Mouse (Mus musculus): Measurements from ENCODE around the gene Cacna1d. TPM values are rescaled to one million over a fixed set of nuclear protein-coding genes. Genes with fewer than 3 reads are reported as not detected.

The Cacna1d gene
- polyA plus RNA-seq, 2 experiments: 4.9 to 13.0 TPM

- Histone ChIP-seq H3K9ac (ENCODE audit: low read depth, low read length, severe bottlenecking) (no peak overlapping the region), H3K27me3 (ENCODE audit: control insufficient read depth, insufficient read depth, low read length) (no peaks in the 10 kb centered on the region), H3K36me3 (ENCODE audit: control insufficient read depth, insufficient read depth, low read length) (no peaks in the 10 kb centered on the region), H3K4me1 (ENCODE audit: control insufficient read depth, insufficient read depth, low read length) (no peaks in the 10 kb centered on the region), H3K4me3 (replicated peaks; ENCODE audit: low read length) (no peak overlapping the region), H3K4me2 (replicated peaks; ENCODE audit: low read depth, low read length, severe bottlenecking) (no peak overlapping the region), H3K27ac (replicated peaks; ENCODE audit: low read depth, low read length) (no peak overlapping the region), H3K9me3 (ENCODE audit: control insufficient read depth, low read length) (no peaks in the 10 kb centered on the region)
- WGBS: 90% methylated on average over 11 of the region's 11 CpGs
- DNase-seq (ENCODE audit: low spot score) (no peak), ATAC-seq (ENCODE audit: low FRiP score, low read depth) (no peak)
- TF ChIP-seq POLR2A (IDR thresholded peaks at IDR 0.05; ENCODE audit: borderline replicate concordance, extremely low read depth, insufficient read depth, insufficient read length): no peak
Observed at GRCm38 (mm10) chr14:30166036-30166435, 325.2 kb downstream of the Cacna1d start.

- Histone ChIP-seq H3K4me3 (replicated peaks; ENCODE audit: low read length) (no peak overlapping the region), H3K27me3 (ENCODE audit: control insufficient read depth, insufficient read depth, low read length) (no peaks in the 10 kb centered on the region), H3K9ac (ENCODE audit: low read depth, low read length, severe bottlenecking) (no peak overlapping the region), H3K27ac (replicated peaks; ENCODE audit: low read depth, low read length) (no peak overlapping the region), H3K4me1 (ENCODE audit: control insufficient read depth, insufficient read depth, low read length) (no peaks in the 10 kb centered on the region), H3K4me2 (replicated peaks; ENCODE audit: low read depth, low read length, severe bottlenecking) (no peak overlapping the region), H3K9me3 (ENCODE audit: control insufficient read depth, low read length) (no peaks in the 10 kb centered on the region), H3K36me3 (ENCODE audit: control insufficient read depth, insufficient read depth, low read length) (no peaks in the 10 kb centered on the region)
- 74% methylated on average over 20 of the region's 20 CpGs for WGBS
- DNase-seq (ENCODE audit: low spot score) (peak; percentile 14), ATAC-seq (ENCODE audit: low FRiP score, low read depth) (no peak)
- no peak for TF ChIP-seq POLR2A (IDR thresholded peaks at IDR 0.05; ENCODE audit: borderline replicate concordance, extremely low read depth, insufficient read depth, insufficient read length)
Observed at GRCm38 (mm10) chr14:30163733-30164708, 327.2 kb downstream of the Cacna1d start.

GRCm38 (mm10) chr14:30147774-30148173, 343.5 kb downstream of the Cacna1d start:
- no peak overlapping the region for H3K9ac ChIP-seq (ENCODE audit: low read depth, low read length, severe bottlenecking)
- no peak overlapping the region for H3K27ac ChIP-seq (replicated peaks; ENCODE audit: low read depth, low read length)
- DNase-seq (ENCODE audit: low spot score) (peak; percentile 65), ATAC-seq (ENCODE audit: low FRiP score, low read depth) (peak; percentile 80)
- H3K4me3 ChIP-seq (replicated peaks; ENCODE audit: low read length): no peak overlapping the region
- no peaks in the 10 kb centered on the region for H3K9me3 ChIP-seq (ENCODE audit: control insufficient read depth, low read length)
- TF ChIP-seq POLR2A (IDR thresholded peaks at IDR 0.05; ENCODE audit: borderline replicate concordance, extremely low read depth, insufficient read depth, insufficient read length): no peak
- no peak overlapping the region for H3K4me2 ChIP-seq (replicated peaks; ENCODE audit: low read depth, low read length, severe bottlenecking)
- H3K27me3 ChIP-seq (ENCODE audit: control insufficient read depth, insufficient read depth, low read length): no peaks in the 10 kb centered on the region
- H3K4me1 ChIP-seq (ENCODE audit: control insufficient read depth, insufficient read depth, low read length): no peaks in the 10 kb centered on the region
- WGBS: 23% methylated on average over 7 of the region's 7 CpGs
- H3K36me3 ChIP-seq (ENCODE audit: control insufficient read depth, insufficient read depth, low read length): no peaks in the 10 kb centered on the region

- WGBS: 46% methylated on average over 11 of the region's 11 CpGs
- H3K27me3 ChIP-seq (ENCODE audit: control insufficient read depth, insufficient read depth, low read length): no peaks in the 10 kb centered on the region
- no peak for DNase-seq (ENCODE audit: low spot score)
Observed at GRCm38 (mm10) chr14:30138379-30138964, 352.8 kb downstream of the Cacna1d start.

GRCm38 (mm10) chr14:30137961-30138360, 353.3 kb downstream of the Cacna1d start:
- TF ChIP-seq POLR2A (IDR thresholded peaks at IDR 0.05; ENCODE audit: borderline replicate concordance, extremely low read depth, insufficient read depth, insufficient read length): no peak

More at GRCm38 (mm10) chr14:30138379-30138964, 352.8 kb downstream of the Cacna1d start:
- Histone ChIP-seq H3K27ac (replicated peaks; ENCODE audit: low read depth, low read length) (no peak overlapping the region), H3K36me3 (ENCODE audit: control insufficient read depth, insufficient read depth, low read length) (no peaks in the 10 kb centered on the region), H3K9ac (ENCODE audit: low read depth, low read length, severe bottlenecking) (no peak overlapping the region), H3K9me3 (ENCODE audit: control insufficient read depth, low read length) (no peaks in the 10 kb centered on the region), H3K4me3 (replicated peaks; ENCODE audit: low read length) (no peak overlapping the region), H3K4me2 (replicated peaks; ENCODE audit: low read depth, low read length, severe bottlenecking) (no peak overlapping the region), H3K4me1 (ENCODE audit: control insufficient read depth, insufficient read depth, low read length) (no peaks in the 10 kb centered on the region)
- ATAC-seq (ENCODE audit: low FRiP score, low read depth): no peak
- no peak for TF ChIP-seq POLR2A (IDR thresholded peaks at IDR 0.05; ENCODE audit: borderline replicate concordance, extremely low read depth, insufficient read depth, insufficient read length)

More at GRCm38 (mm10) chr14:30137961-30138360, 353.3 kb downstream of the Cacna1d start:
- H3K27me3 ChIP-seq (ENCODE audit: control insufficient read depth, insufficient read depth, low read length): no peaks in the 10 kb centered on the region
- H3K4me2 ChIP-seq (replicated peaks; ENCODE audit: low read depth, low read length, severe bottlenecking): no peak overlapping the region
- WGBS: 79% methylated on average over 3 of the region's 3 CpGs
- no peak overlapping the region for H3K4me3 ChIP-seq (replicated peaks; ENCODE audit: low read length)
- ATAC-seq (ENCODE audit: low FRiP score, low read depth): no peak
- no peak for DNase-seq (ENCODE audit: low spot score)
- no peaks in the 10 kb centered on the region for H3K9me3 ChIP-seq (ENCODE audit: control insufficient read depth, low read length)
- no peak overlapping the region for H3K27ac ChIP-seq (replicated peaks; ENCODE audit: low read depth, low read length)
- H3K9ac ChIP-seq (ENCODE audit: low read depth, low read length, severe bottlenecking): no peak overlapping the region
- no peaks in the 10 kb centered on the region for H3K4me1 ChIP-seq (ENCODE audit: control insufficient read depth, insufficient read depth, low read length)
- H3K36me3 ChIP-seq (ENCODE audit: control insufficient read depth, insufficient read depth, low read length): no peaks in the 10 kb centered on the region

Measured in limb, embryonic 14.5 days (tissue).